Mouse (Mus musculus): ENCODE results near the gene 2610002M06Rik.

Gene 2610002M06Rik

GRCm38 (mm10) chrX:107816218-107816554 lies at the start of gene 2610002M06Rik:
Gene 2610002M06Rik (minus strand): TSS chrX:107816334.
- DNase-seq (ENCODE audit: low read depth in 2 of 2, low spot score in 2 of 2): peak; percentile 58 to 67

GRCm38 (mm10) chrX:107858165-107858564 lies 42.0 kb upstream of the 2610002M06Rik start:
- DNase-seq (ENCODE audit: low read depth in 2 of 2, low spot score in 2 of 2): no peak

GRCm38 (mm10) chrX:107816726-107817125 lies 592 bp upstream of the 2610002M06Rik start:
- no peak for DNase-seq (ENCODE audit: low read depth in 2 of 2, low spot score in 2 of 2)

- peak in 1 of 2 experiments; percentile 7 for DNase-seq (ENCODE audit: low read depth in 2 of 2, low spot score in 2 of 2)
These were observed 474 bp downstream of the 2610002M06Rik start for GRCm38 (mm10) chrX:107815502-107816217.

- DNase-seq (ENCODE audit: low read depth in 2 of 2, low spot score in 2 of 2): no peak
These were observed 4.0 kb downstream of the 2610002M06Rik start for GRCm38 (mm10) chrX:107812120-107812519.

GRCm38 (mm10) chrX:107796919-107797318 lies 19.2 kb downstream of the 2610002M06Rik start:
- DNase-seq (ENCODE audit: low read depth in 2 of 2, low spot score in 2 of 2): no peak

- no peak for DNase-seq (ENCODE audit: low read depth in 2 of 2, low spot score in 2 of 2)
These were observed 20.3 kb downstream of the 2610002M06Rik start for GRCm38 (mm10) chrX:107795785-107796184.

GRCm38 (mm10) chrX:107792290-107792689 lies 23.8 kb downstream of the 2610002M06Rik start, which contains the start of gene Tent5d:
Gene Tent5d (plus strand): TSS chrX:107792590.
- no peak for DNase-seq (ENCODE audit: low read depth in 2 of 2, low spot score in 2 of 2)

GRCm38 (mm10) chrX:107790750-107791493 lies 25.2 kb downstream of the 2610002M06Rik start:
- DNase-seq (ENCODE audit: low read depth in 2 of 2, low spot score in 2 of 2): no peak

GRCm38 (mm10) chrX:107790136-107790535 lies 26.0 kb downstream of the 2610002M06Rik start:
- no peak for DNase-seq (ENCODE audit: low read depth in 2 of 2, low spot score in 2 of 2)

- no peak for DNase-seq (ENCODE audit: low read depth in 2 of 2, low spot score in 2 of 2)
These were observed 48.2 kb downstream of the 2610002M06Rik start for GRCm38 (mm10) chrX:107767896-107768295.

Data from CD8-positive naive resting alpha-beta T cell, adult 2 months (primary cell).